Mouse (Mus musculus): ENCODE measurements around the gene 1700016C15Rik.

1700016C15Rik gene

GRCm38 (mm10) chr1:177717057-177717835 lies 12.4 kb upstream of the 1700016C15Rik start:
- no peak for DNase-seq

GRCm38 (mm10) chr1:177718340-177719028 lies 11.1 kb upstream of the 1700016C15Rik start:
- DNase-seq: no peak

- no peak for DNase-seq
Observed at GRCm38 (mm10) chr1:177719029-177719427, 10.6 kb upstream of the 1700016C15Rik start.

- DNase-seq: no peak
Observed at GRCm38 (mm10) chr1:177723786-177724185, 5.8 kb upstream of the 1700016C15Rik start.

GRCm38 (mm10) chr1:177726870-177727269 lies 2.7 kb upstream of the 1700016C15Rik start:
- no peak for DNase-seq

- no peak for DNase-seq
Observed at GRCm38 (mm10) chr1:177727883-177728525, 1.6 kb upstream of the 1700016C15Rik start.

GRCm38 (mm10) chr1:177731973-177732372 lies 2.4 kb downstream of the 1700016C15Rik start:
- DNase-seq: no peak

GRCm38 (mm10) chr1:177737505-177738105 lies 8.0 kb downstream of the 1700016C15Rik start:
- DNase-seq: no peak

GRCm38 (mm10) chr1:177740707-177741106 lies 11.1 kb downstream of the 1700016C15Rik start:
- DNase-seq: no peak

- DNase-seq: no peak
Observed at GRCm38 (mm10) chr1:177742119-177742518, 12.5 kb downstream of the 1700016C15Rik start.

GRCm38 (mm10) chr1:177744521-177745325 lies 15.1 kb downstream of the 1700016C15Rik start:
- no peak for DNase-seq

- no peak for DNase-seq
Observed at GRCm38 (mm10) chr1:177747869-177748540, 18.4 kb downstream of the 1700016C15Rik start.

GRCm38 (mm10) chr1:177753496-177753895 lies 23.9 kb downstream of the 1700016C15Rik start:
- no peak for DNase-seq

- DNase-seq: no peak
Observed at GRCm38 (mm10) chr1:177757249-177757648, 27.6 kb downstream of the 1700016C15Rik start.

- DNase-seq: no peak
Observed at GRCm38 (mm10) chr1:177768931-177769330, 39.3 kb downstream of the 1700016C15Rik start.

GRCm38 (mm10) chr1:177777397-177777796 lies 47.8 kb downstream of the 1700016C15Rik start:
- no peak for DNase-seq

GRCm38 (mm10) chr1:177792835-177793234 lies 63.2 kb downstream of the 1700016C15Rik start:
- DNase-seq: no peak

GRCm38 (mm10) chr1:177794866-177795265 lies 65.3 kb downstream of the 1700016C15Rik start:
- DNase-seq: no peak

GRCm38 (mm10) chr1:177795421-177796192 lies 66.0 kb downstream of the 1700016C15Rik start:
- no peak for DNase-seq

- peak; percentile 99 for DNase-seq
Observed at GRCm38 (mm10) chr1:177796193-177796939, 66.8 kb downstream of the 1700016C15Rik start, which contains the start of gene Adss. Adss (minus strand) TSS chr1:177796511.
